Mouse (Mus musculus): Measurements from ENCODE around the gene Ndufs2. TPM values are rescaled to one million over a fixed set of nuclear protein-coding genes. Genes with fewer than 3 reads are reported as not detected.

Ndufs2 gene
- total and polyA plus RNA-seq, 2 experiments from 2014 or later = 221 to 230 TPM

DNA sequence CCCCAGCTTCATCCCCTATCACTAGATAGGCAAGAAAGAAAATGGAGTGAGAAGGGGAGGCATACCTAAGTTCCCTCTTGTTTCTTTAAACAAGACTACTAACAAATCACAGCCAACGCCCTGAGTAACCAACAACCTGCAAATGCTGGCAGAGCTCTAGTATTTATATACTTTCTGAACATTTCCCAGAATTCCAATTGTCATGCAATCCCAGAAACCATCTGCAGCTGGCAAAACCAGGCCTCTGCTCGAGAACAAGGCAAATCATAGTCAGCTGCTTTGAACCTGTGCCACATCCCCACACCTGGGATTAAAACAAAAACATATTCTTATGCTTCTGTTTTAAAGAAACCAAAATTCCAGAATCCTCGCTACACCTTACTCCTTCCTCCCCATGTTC, 42.2 kb upstream of the Ndufs2 start:
- 88% methylated on average over 3 of the region's 3 CpGs for WGBS
- 0 out of 2 replicates have a peak, but pooled peaks cover 9% of the 10 kb centered on the region for H3K36me3 ChIP-seq (ENCODE audit: insufficient read depth, low read length)
- peak overlapping the region; percentile 93; the same call in 1 of the 2 replicates for H3K27ac ChIP-seq (ENCODE audit: low read depth, low read length)
- H3K9me3 ChIP-seq (ENCODE audit: low read length) = no peaks in the 10 kb centered on the region
- H3K4me2 ChIP-seq (ENCODE audit: low read depth, low read length, poor library complexity, severe bottlenecking) = peak overlapping the region; percentile 68; the same call in 1 of the 2 replicates
- H3K27me3 ChIP-seq (ENCODE audit: insufficient read depth, low read length) = peaks cover 12% of the 10 kb centered on the region
- H3K4me1 ChIP-seq (ENCODE audit: insufficient read depth, low read length) = 0 out of 2 replicates have a peak, but pooled peaks cover 2% of the 10 kb centered on the region
- no peak for DNase-seq (ENCODE audit: low spot score)
- no peak overlapping the region; the same call in 1 of the 2 replicates for H3K9ac ChIP-seq (replicated peaks; ENCODE audit: low read length, poor library complexity, severe bottlenecking)
- TF ChIP-seq CTCF (IDR thresholded peaks at IDR 0.05) = no peak
- peak overlapping the region; percentile 66 for H3K4me3 ChIP-seq (ENCODE audit: low read depth, low read length)
- ATAC-seq (ENCODE audit: low FRiP score) = no peak

DNA sequence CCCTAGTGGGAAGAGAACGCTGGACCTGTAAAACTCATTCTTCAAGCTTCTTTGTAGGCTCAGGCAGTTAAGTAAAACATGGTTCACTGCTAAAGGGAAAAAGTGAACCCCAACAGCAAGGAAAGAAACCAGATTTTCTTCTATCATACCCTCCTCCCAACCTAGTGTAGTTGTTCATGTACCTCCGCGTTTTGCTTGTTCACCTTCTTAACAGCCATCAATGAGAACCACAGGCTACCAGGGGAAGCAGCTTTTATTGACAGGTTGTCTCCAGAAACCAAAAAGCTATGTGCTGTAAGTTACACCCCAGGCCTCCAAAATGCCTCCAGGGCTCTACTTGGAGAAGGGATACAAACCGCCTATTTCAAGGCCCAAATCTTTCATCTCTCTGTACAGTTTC, 37.1 kb upstream of the Ndufs2 start:
- Histone ChIP-seq H3K9ac (replicated peaks; ENCODE audit: low read length, poor library complexity, severe bottlenecking) (no peak overlapping the region), H3K27me3 (ENCODE audit: insufficient read depth, low read length) (no peaks in the 10 kb centered on the region), H3K36me3 (ENCODE audit: insufficient read depth, low read length) (peaks cover 30% of the 10 kb centered on the region), H3K4me1 (ENCODE audit: insufficient read depth, low read length) (peaks cover 6% of the 10 kb centered on the region; the same call in 1 of the 2 replicates), H3K4me3 (ENCODE audit: low read depth, low read length) (peak overlapping the region; percentile 57; the same call in 1 of the 2 replicates), H3K9me3 (ENCODE audit: low read length) (no peaks in the 10 kb centered on the region), H3K4me2 (ENCODE audit: low read depth, low read length, poor library complexity, severe bottlenecking) (peak overlapping the region; percentile 53; the same call in 1 of the 2 replicates), H3K27ac (ENCODE audit: low read depth, low read length) (peak overlapping the region; percentile 67; the same call in 1 of the 2 replicates)
- no peak for TF ChIP-seq CTCF (IDR thresholded peaks at IDR 0.05)
- WGBS = 70% methylated on average over 4 of the region's 4 CpGs
- ATAC-seq (ENCODE audit: low FRiP score) (no peak), DNase-seq (ENCODE audit: low spot score) (no peak)

DNA sequence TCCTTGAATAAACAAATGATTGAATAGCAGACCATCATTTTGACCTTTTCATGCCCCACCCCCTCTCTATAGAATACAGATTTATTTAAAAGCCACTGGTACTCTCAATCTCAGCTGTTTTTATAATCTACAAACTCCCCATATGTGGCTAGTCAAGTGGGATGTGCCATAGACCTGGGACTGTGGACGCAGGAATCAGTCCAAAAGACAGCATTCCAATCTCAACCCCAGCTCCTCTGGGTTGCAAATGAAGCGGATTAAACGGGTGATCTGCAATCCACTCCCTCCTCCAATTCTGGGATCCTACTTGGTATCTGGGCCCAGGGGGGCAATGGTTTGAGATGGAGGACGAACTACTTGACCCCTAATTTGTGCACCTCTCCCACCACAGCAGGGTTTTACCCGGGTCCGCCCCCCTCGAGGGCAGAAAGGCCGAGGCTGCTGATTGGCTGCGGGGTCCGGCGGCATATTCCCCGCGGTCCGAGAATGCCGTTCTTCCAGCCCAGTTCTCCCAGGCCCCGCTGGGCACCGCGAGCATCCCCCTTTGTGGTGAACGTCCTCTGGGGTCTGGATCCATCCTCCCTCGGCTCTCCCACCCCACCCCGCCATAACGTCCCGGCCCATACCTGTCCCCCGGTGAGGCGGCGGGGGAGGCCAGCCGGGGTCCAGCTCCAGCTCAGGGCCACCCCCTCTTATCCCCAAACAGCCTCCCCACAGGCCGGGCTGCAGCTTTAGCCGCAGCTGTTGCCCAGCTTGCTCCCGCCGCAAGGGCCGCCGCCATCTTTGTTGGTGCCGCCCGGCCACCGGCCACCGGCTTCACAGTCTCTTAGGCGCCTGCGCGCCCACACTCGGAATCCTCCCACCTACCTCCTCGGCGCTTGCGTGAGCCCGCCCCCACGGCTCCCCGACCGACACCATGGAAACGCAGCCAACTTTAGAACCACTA, 36.2 kb upstream of the Ndufs2 start, which contains the start of gene Usp21:
Gene Usp21 (minus strand): TSS at position 856 of the 946 bp plus-strand sequence.
- ATAC-seq (ENCODE audit: low FRiP score) (peak; percentile 94), DNase-seq (ENCODE audit: low spot score) (peak; percentile 96)
- Histone ChIP-seq H3K27me3 (ENCODE audit: insufficient read depth, low read length) (no peaks in the 10 kb centered on the region), H3K9ac (replicated peaks; ENCODE audit: low read length, poor library complexity, severe bottlenecking) (peak within 1 kb of the TSS; percentile 89), H3K4me3 (ENCODE audit: low read depth, low read length) (peak within 1 kb of the TSS; percentile 57), H3K4me1 (ENCODE audit: insufficient read depth, low read length) (peaks cover 6% of the 10 kb centered on the region; the same call in 1 of the 2 replicates), H3K9me3 (ENCODE audit: low read length) (no peaks in the 10 kb centered on the region), H3K27ac (ENCODE audit: low read depth, low read length) (peak within 1 kb of the TSS; percentile 91), H3K4me2 (ENCODE audit: low read depth, low read length, poor library complexity, severe bottlenecking) (peak within 1 kb of the TSS; percentile 53), H3K36me3 (ENCODE audit: insufficient read depth, low read length) (peaks cover 34% of the 10 kb centered on the region)
- TF ChIP-seq CTCF (IDR thresholded peaks at IDR 0.05) = no peak
- under 1% methylated on average over 45 of the region's 49 CpGs for WGBS

DNA sequence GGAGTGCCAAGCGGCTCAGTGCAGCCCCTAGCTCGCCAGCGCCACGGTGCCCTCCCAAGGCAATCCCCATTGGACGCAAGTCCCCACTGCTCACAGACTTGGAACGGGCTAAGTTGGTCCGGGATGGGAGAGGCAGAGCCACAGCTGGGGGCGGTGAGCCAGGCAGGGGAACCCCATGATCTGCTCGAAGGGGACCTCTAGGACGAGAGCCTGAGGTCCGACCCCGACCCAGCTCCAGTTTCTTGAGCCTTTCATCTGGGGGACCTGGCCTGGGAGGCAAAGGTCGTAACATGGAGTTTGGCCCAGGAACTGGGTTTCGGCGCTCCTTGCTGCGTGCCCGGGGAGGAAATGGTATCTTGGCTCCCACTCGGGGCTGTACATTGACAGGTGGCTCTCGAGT, 35.3 kb upstream of the Ndufs2 start:
- peak overlapping the region; percentile 89; the same call in 1 of the 2 replicates for H3K9ac ChIP-seq (replicated peaks; ENCODE audit: low read length, poor library complexity, severe bottlenecking)
- H3K4me1 ChIP-seq (ENCODE audit: insufficient read depth, low read length) = peaks cover 6% of the 10 kb centered on the region; the same call in 1 of the 2 replicates

DNA sequence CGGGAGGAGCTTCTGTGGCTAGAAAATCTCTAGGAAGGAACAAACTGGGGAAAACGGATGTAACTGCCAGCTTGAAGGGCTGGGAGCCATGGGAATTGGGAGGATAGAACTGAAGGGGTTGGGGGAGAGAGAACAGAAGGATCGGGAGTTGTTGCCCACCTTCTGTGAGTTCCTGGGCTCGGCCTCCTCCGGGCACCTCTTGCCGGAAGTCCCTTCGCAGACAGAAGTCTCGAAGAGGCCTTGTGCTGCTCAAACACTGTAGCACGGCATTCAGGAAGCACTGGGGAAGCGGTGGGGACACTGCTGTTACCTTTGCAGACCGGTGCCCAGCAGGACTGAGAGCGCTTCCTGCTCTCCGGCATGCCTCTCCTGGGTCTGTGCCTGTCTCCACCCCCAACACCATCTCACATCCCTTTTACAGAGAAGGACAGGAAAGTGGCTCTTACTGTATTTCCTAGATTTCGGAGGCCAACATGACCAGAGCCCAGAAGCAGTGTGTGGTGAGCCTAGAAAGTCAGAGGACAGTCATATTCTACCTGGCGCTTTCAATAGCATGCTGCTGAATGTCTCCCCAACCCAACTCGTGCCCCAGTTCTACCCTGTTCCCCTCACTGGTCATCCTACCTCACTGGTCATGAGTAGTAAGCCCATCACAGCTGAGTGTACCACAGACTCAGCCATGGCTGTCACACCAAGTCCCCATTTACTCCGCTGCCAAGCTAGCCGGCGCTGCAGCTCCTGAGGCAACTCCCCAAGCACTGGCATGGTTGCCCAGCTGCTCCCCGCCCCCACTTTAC, 34.1 kb upstream of the Ndufs2 start:
- ATAC-seq (ENCODE audit: low FRiP score) = no peak
- DNase-seq (ENCODE audit: low spot score) = no peak
- Histone ChIP-seq H3K27me3 (ENCODE audit: insufficient read depth, low read length) (no peaks in the 10 kb centered on the region), H3K9me3 (ENCODE audit: low read length) (no peaks in the 10 kb centered on the region), H3K27ac (ENCODE audit: low read depth, low read length) (0 out of 2 replicates have a peak overlapping the region, but pooled peaks have one; percentile 12), H3K4me2 (ENCODE audit: low read depth, low read length, poor library complexity, severe bottlenecking) (no peak overlapping the region), H3K4me3 (ENCODE audit: low read depth, low read length) (no peak overlapping the region), H3K4me1 (ENCODE audit: insufficient read depth, low read length) (peaks cover 6% of the 10 kb centered on the region; the same call in 1 of the 2 replicates), H3K9ac (replicated peaks; ENCODE audit: low read length, poor library complexity, severe bottlenecking) (no peak overlapping the region), H3K36me3 (ENCODE audit: insufficient read depth, low read length) (peaks cover 35% of the 10 kb centered on the region)
- no peak for TF ChIP-seq CTCF (IDR thresholded peaks at IDR 0.05)
- 86% methylated on average over 20 of the region's 20 CpGs for WGBS

More for the DNA sequence above, 35.3 kb upstream of the Ndufs2 start:
- Histone ChIP-seq H3K27me3 (ENCODE audit: insufficient read depth, low read length) (no peaks in the 10 kb centered on the region), H3K27ac (ENCODE audit: low read depth, low read length) (no peak overlapping the region; the same call in 1 of the 2 replicates), H3K36me3 (ENCODE audit: insufficient read depth, low read length) (peaks cover 35% of the 10 kb centered on the region), H3K4me2 (ENCODE audit: low read depth, low read length, poor library complexity, severe bottlenecking) (peak overlapping the region; percentile 53), H3K4me3 (ENCODE audit: low read depth, low read length) (peak overlapping the region; percentile 57), H3K9me3 (ENCODE audit: low read length) (no peaks in the 10 kb centered on the region)
- 89% methylated on average over 19 of the region's 19 CpGs for WGBS
- ATAC-seq (ENCODE audit: low FRiP score) = no peak
- TF ChIP-seq CTCF (IDR thresholded peaks at IDR 0.05) = no peak
- DNase-seq (ENCODE audit: low spot score) = no peak

Measured in midbrain, postnatal 0 days (tissue).